Mouse (Mus musculus) forebrain, embryonic 14.5 days (tissue): ENCODE data around the gene Shisa4. TPM values are rescaled to one million over a fixed set of nuclear protein-coding genes. Genes with fewer than 3 reads are reported as not detected.

Experiments used
- ATAC-seq: fragments of 200-750 bp; cut with Nextera tagmentation; 2 replicates; pipeline ENCODE4 v1.8.0; 2017; ENCODE audit warnings: mild to moderate bottlenecking, moderate library complexity
- DNase-seq: peaks from one replicate; pipeline ENCODE4 v3.0.0-alpha.2; 2015; ENCODE audit warnings: low spot score
- H3K27ac ChIP-seq: fragments of 300-500 bp; sonication (generic); 2 replicates; pipeline ENCODE4 v1.5.1; 2014; ENCODE audit warnings: low read depth, mild to moderate bottlenecking, control low read depth, low read length, moderate library complexity
- H3K27me3 ChIP-seq: fragments of 300-500 bp; sonication (generic); replicated peaks from 2 replicates; pipeline ENCODE4 v1.6.1; 2014; ENCODE audit warnings: low read length, control low read depth, mixed read lengths; ENCODE audit not compliant: control insufficient read depth, insufficient read depth
- H3K36me3 ChIP-seq: fragments of 300-500 bp; sonication (generic); 2 replicates; pipeline ENCODE4 v1.6.1; 2014; ENCODE audit warnings: low read length, control low read depth; ENCODE audit not compliant: control insufficient read depth, insufficient read depth
- H3K4me1 ChIP-seq: fragments of 300-500 bp; sonication (generic); 2 replicates; pipeline ENCODE4 v1.6.1; 2014; ENCODE audit warnings: antibody characterized with exemption, low read length, control low read depth; ENCODE audit not compliant: control insufficient read depth, insufficient read depth
- H3K4me2 ChIP-seq: fragments of 300-500 bp; sonication (generic); 2 replicates; pipeline ENCODE4 v1.6.1; 2014; ENCODE audit warnings: mild to moderate bottlenecking, control low read depth, low read length
- H3K4me3 ChIP-seq: fragments of 300-500 bp; sonication (generic); 2 replicates; pipeline ENCODE4 v1.5.1; 2014; ENCODE audit warnings: low read depth, low read length, control low read depth
- H3K9ac ChIP-seq: fragments of 300-500 bp; sonication (generic); 2 replicates; pipeline ENCODE4 v1.6.1; 2014; ENCODE audit warnings: mild to moderate bottlenecking, low read length, control low read depth, moderate library complexity
- H3K9me3 ChIP-seq: fragments of 300-500 bp; sonication (generic); replicated peaks from 2 replicates; pipeline ENCODE4 v1.6.1; 2016; ENCODE audit warnings: low read length, control low read depth, mixed read lengths; ENCODE audit not compliant: control insufficient read depth
- WGBS: fragments of 180-500 bp; shearing (Covaris S2); extraction: QIAGEN DNeasy Blood & Tissue Kit; methylation state at CpG from one replicate; pipeline ENCODE4 v1.1.7; 2014; 5-methylcytosine and 5-hydroxymethylcytosine counted together
- polyA plus RNA-seq: library from polyadenylated mRNA; unstranded; fragments of >200 nt; fragmentation: Nextera tagmentation; extraction: Ambion mirVana; gene quantifications from 2 replicates; pipeline ENCODE4 v1.2.1, GENCODE M21; 2014

Shisa4 gene
- polyA plus RNA-seq, 1 experiment from 2014 or later: 62.9 TPM

DNA sequence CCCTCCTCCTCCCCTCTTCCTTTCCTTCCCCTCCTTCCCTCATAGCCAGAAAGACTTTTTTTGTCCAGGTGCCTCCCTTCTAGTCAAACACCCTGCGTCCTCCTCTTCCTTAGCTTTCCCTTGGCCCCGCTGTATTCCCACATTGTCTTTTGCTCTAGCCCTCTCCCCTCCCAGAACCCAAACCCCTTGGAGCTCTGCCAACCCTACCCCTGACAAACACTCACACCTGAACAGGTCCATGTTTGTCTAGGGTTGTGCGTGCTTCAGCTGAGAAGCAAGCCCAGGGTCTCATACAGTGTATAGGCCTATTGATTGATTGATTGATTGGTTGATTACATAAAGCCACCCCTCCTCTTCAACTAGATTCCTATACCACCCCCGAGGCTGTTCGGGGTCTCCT, 5.6 kb downstream of the Shisa4 start:
- no peak overlapping the region for H3K9ac ChIP-seq
- no peak overlapping the region for H3K27ac ChIP-seq
- H3K4me3 ChIP-seq: no peak overlapping the region
- no peaks in the 10 kb centered on the region for H3K27me3 ChIP-seq
- no peaks in the 10 kb centered on the region for H3K36me3 ChIP-seq
- no peak overlapping the region; the same call in 1 of the 2 replicates for H3K4me2 ChIP-seq
- no peak for DNase-seq
- 77% methylated on average over 5 of the region's 5 CpGs for WGBS
- no peaks in the 10 kb centered on the region for H3K9me3 ChIP-seq
- peaks cover 17% of the 10 kb centered on the region for H3K4me1 ChIP-seq
- no peak for ATAC-seq

GRCm38 (mm10) chr1:135368982-135369381, 6.1 kb downstream of the Shisa4 start:
- ATAC-seq (peak; percentile 9; the same call in 1 of the 2 replicates), DNase-seq (peak; percentile 51)
- no peak overlapping the region for H3K27ac ChIP-seq
- peaks cover 15% of the 10 kb centered on the region for H3K4me1 ChIP-seq
- H3K9ac ChIP-seq: peak overlapping the region; percentile 59; the same call in 1 of the 2 replicates
- H3K27me3 ChIP-seq: no peaks in the 10 kb centered on the region
- H3K4me3 ChIP-seq: peak overlapping the region; percentile 35
- peak overlapping the region; percentile 94 for H3K4me2 ChIP-seq
- 13% methylated on average over 14 of the region's 14 CpGs for WGBS
- no peaks in the 10 kb centered on the region for H3K36me3 ChIP-seq
- no peaks in the 10 kb centered on the region for H3K9me3 ChIP-seq

DNA sequence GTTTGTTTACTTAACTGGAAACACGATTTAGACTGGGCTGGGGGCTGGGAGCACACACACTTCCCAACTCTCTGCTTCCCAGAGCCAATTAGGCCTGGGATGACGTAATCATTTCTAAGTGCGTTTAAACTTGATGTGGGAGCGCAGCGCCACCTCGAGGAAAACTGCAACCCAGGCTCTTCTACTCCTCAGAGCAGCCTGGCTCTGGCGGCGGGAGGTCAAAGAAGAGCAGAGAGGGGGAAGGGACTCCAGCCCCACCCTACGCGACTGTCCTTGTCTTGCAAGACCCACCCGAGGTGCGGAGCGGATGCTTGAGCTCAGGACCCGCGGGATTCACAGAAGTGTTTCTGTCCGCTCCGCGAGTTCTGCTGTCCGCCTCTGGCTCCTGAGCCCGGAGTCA, 6.8 kb downstream of the Shisa4 start:
- Histone ChIP-seq H3K4me1 (peaks cover 14% of the 10 kb centered on the region), H3K36me3 (no peaks in the 10 kb centered on the region), H3K4me3 (peak overlapping the region; percentile 35), H3K27ac (no peak overlapping the region), H3K9ac (peak overlapping the region; percentile 59), H3K4me2 (peak overlapping the region; percentile 94), H3K27me3 (no peaks in the 10 kb centered on the region), H3K9me3 (no peaks in the 10 kb centered on the region)
- ATAC-seq (peak; percentile 79), DNase-seq (peak; percentile 96)
- 1% methylated on average over 20 of the region's 20 CpGs for WGBS

DNA sequence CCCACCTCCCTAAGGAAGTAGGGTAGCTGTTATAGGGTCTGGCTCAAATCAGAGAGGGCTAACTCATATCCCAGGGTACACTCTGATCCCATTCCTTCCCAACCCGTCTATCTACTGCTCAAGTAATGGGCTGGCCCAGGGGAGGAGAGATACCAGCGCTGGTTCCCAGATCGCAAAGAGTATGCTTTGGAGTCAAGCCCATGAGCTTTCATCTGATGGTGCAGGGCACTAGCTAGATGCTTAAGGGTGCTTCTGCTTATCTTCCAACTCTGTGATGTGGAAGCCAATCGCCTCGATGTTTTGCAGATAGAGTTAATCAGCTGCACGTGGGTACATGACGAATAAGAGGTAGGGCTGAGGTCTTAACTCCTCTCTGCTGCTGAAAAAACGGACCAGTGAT, 7.4 kb downstream of the Shisa4 start:
- DNase-seq (no peak), ATAC-seq (no peak)
- Histone ChIP-seq H3K4me1 (peaks cover 11% of the 10 kb centered on the region), H3K9ac (no peak overlapping the region), H3K36me3 (no peaks in the 10 kb centered on the region), H3K27me3 (no peaks in the 10 kb centered on the region), H3K4me3 (no peak overlapping the region), H3K4me2 (no peak overlapping the region), H3K27ac (no peak overlapping the region), H3K9me3 (no peaks in the 10 kb centered on the region)
- whole genome bisulfite sequencing: 71% methylated on average over 8 of the region's 8 CpGs

DNA sequence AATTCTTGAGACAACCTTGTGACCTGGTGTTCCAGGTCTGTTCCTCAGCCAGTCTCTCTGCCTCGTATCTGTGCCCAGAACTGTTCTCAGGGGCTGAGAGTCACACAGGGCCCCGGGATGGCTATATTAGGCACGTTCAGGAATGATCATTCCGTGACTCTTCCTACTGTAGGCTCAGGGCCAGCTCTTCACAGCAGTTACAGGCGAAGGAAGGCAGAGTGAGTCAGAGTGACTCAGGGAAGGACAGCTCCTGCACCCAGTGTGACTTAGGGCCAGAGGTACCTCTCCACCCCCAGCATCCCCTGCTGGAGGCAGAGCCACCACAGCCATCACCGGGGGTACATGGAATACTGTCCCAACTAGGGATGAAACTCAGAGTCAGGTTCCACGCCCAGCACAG, 8.0 kb downstream of the Shisa4 start:
- peaks cover 8% of the 10 kb centered on the region for H3K4me1 ChIP-seq
- 78% methylated on average over 7 of the region's 7 CpGs for WGBS
- no peak overlapping the region for H3K4me3 ChIP-seq
- no peak overlapping the region for H3K27ac ChIP-seq
- no peak overlapping the region for H3K9ac ChIP-seq
- DNase-seq (no peak), ATAC-seq (no peak)
- H3K4me2 ChIP-seq: no peak overlapping the region
- H3K9me3 ChIP-seq: no peaks in the 10 kb centered on the region; the same call in 1 of the 2 replicates
- no peaks in the 10 kb centered on the region for H3K36me3 ChIP-seq
- no peaks in the 10 kb centered on the region for H3K27me3 ChIP-seq

GRCm38 (mm10) chr1:135366380-135366779, 8.7 kb downstream of the Shisa4 start:
- no peak overlapping the region for H3K4me2 ChIP-seq
- H3K9me3 ChIP-seq: no peaks in the 10 kb centered on the region; the same call in 1 of the 2 replicates
- ATAC-seq (no peak), DNase-seq (no peak)
- H3K36me3 ChIP-seq: no peaks in the 10 kb centered on the region
- H3K27ac ChIP-seq: no peak overlapping the region
- no peaks in the 10 kb centered on the region for H3K27me3 ChIP-seq
- no peak overlapping the region for H3K4me3 ChIP-seq
- H3K4me1 ChIP-seq: peaks cover 8% of the 10 kb centered on the region
- no peak overlapping the region for H3K9ac ChIP-seq

DNA sequence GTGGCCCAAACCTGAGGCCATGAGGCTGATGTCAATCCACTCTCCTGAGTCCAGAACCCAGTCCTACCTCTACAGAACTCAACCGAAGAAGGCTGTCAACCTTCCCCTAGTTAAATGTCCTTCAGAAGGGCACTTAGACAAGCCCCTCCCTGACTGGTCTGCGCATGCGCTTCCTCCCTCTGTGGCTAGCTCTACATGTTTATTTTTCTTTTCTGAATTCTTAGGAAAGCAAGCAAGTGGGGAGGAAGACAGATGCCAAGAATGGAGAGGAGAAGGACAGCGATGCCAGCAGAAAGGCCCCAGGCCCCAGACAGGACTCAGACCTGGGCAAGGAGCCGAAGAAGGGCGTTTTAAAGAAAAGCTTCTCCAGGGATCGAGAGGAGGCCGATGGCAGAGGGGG, 11.6 kb downstream of the Shisa4 start:
- ATAC-seq (no peak), DNase-seq (no peak)
- Histone ChIP-seq H3K9ac (no peak overlapping the region), H3K27me3 (no peaks in the 10 kb centered on the region), H3K27ac (no peak overlapping the region), H3K4me2 (no peak overlapping the region), H3K4me1 (peaks cover under 1% of the 10 kb centered on the region; the same call in 1 of the 2 replicates), H3K4me3 (no peak overlapping the region), H3K9me3 (no peaks in the 10 kb centered on the region; the same call in 1 of the 2 replicates), H3K36me3 (no peaks in the 10 kb centered on the region)
- 94% methylated on average over 8 of the region's 8 CpGs for WGBS

DNA sequence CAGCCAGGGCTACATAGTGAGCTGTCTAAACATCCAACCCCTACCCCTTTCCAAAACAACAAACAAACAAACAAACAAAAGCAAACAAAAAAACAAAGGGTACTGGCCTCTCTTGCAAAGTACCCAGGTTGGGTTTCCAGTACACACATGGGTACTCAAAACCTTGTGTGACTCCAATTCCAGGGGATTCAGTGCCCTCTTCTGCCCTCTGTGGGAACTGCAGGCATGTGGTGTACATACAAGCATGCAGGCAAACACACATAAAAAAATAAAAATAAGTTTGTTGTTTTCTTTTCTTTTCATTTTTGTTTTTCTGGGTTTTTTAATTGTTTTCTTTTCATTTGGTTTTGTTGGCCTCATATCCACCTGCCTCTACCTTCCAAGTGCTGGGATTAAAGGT, 12.9 kb downstream of the Shisa4 start:
- no peak overlapping the region for H3K4me2 ChIP-seq
- no peaks in the 10 kb centered on the region; the same call in 1 of the 2 replicates for H3K9me3 ChIP-seq

DNA sequence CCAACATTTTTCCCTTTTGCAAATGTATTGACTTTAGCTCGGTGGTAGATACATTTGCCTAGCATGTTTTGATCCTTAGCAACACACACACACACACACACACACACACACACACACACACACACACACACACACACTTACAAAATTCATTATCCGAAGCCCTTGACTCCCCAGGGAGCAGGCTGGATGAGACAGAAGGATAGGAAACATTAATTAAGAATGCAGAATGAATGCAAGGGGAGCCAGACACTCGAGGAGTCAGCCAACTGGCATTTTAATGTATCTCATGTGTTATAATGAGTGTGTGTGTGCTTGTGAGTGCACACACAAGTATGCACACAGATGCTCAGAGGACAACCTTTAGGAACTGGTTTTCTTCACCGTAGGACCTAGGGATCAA, 13.5 kb downstream of the Shisa4 start:
- no peak overlapping the region for H3K4me2 ChIP-seq
- no peaks in the 10 kb centered on the region for H3K27me3 ChIP-seq
- H3K9me3 ChIP-seq: no peaks in the 10 kb centered on the region; the same call in 1 of the 2 replicates
- H3K36me3 ChIP-seq: no peaks in the 10 kb centered on the region
- H3K4me1 ChIP-seq: no peaks in the 10 kb centered on the region
- H3K27ac ChIP-seq: no peak overlapping the region
- DNase-seq (peak; percentile 59), ATAC-seq (no peak)
- no peak overlapping the region for H3K4me3 ChIP-seq
- WGBS: 73% methylated on average over 4 of the region's 4 CpGs
- no peak overlapping the region for H3K9ac ChIP-seq

More for the DNA sequence above, 12.9 kb downstream of the Shisa4 start:
- no peaks in the 10 kb centered on the region for H3K4me1 ChIP-seq
- no peak for DNase-seq
- H3K27me3 ChIP-seq: no peaks in the 10 kb centered on the region
- H3K9ac ChIP-seq: no peak overlapping the region
- H3K36me3 ChIP-seq: no peaks in the 10 kb centered on the region
- no peak overlapping the region for H3K4me3 ChIP-seq
- H3K27ac ChIP-seq: no peak overlapping the region
- ATAC-seq: no peak
